Mouse (Mus musculus) kidney, postnatal 25 days (tissue): ENCODE data around the gene Cpped1.

ENCODE experiments used
- DNase-seq, 2 experiments: peaks; one replicate each; pipeline ENCODE4 v3.0.0; 2021; ENCODE audit warnings: mixed read lengths in 2 of 2

Gene Cpped1

DNA sequence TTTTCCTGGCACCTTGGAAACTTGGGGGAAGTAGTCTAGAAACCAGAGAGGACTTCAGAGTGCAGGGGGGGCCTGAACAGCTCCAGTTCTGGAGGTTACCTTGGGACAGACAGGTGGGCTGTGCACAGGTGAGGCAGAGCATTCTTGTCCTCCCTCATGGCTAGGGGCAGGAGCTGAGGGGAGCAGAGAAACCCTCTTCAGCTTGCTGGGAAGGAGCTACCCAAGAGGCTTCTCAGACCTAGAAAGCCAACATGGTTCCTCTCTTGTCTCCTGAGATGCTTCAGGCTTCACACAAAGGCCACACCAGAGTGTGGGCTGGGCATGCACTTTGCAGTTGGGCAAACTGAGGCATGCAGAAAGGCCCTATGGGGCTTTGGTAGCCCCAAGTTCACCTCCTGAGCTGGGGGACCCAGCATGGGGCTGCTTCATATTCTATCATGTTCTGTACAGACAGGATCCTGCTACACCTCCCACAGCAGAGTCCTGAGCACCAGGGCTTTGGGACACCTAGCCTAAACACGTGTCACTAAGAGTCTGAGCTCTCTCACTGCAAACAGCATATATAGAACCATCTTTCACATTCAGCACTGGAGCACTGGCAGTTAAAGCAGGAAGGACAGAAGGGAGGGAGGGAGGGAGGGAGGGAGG, 152.5 kb downstream of the Cpped1 start:
- no peak for DNase-seq

- DNase-seq: no peak
Observed at GRCm38 (mm10) chr16:11755281-11756066, 153.8 kb downstream of the Cpped1 start.

GRCm38 (mm10) chr16:11754136-11754535, 155.1 kb downstream of the Cpped1 start:
- no peak for DNase-seq
